Mouse (Mus musculus) natural killer cell, adult 2 months (primary cell): ENCODE results near the gene Slc6a8.
A peak's percentile ranks its signal among the peaks of the same experiment; 100 is the strongest.

Experiments used
- DNase-seq, 2 experiments: peaks; one replicate each; pipeline ENCODE4 v3.0.0; 2022; ENCODE audit warnings: low spot score in 2 of 2

The Slc6a8 gene

GRCm38 (mm10) chrX:73684978-73685377 lies 12.0 kb downstream of the Slc6a8 start:
- DNase-seq: no peak

DNA sequence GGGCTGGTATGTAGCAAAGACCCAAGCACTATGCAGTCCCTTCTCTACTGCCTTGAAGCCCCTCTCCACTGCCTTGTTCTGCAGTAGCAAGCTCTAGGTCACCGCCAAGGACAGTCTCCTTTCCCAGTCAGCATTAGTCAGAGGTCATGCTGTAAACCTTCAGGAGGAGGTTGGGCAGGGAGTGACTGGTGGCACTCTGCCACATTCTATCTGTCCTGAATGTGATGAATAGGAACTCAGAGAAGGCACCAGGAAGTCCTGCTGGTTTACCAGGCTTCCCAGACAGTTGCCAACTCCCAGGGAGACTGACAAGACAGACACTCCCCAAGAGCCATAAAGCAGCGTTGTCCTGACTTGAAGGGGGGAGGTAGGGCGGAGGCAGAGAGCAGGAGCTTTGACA lies 12.7 kb downstream of the Slc6a8 start:
- no peak for DNase-seq

- DNase-seq: peak; percentile 22 to 47
Measured at GRCm38 (mm10) chrX:73690917-73691629, 18.1 kb downstream of the Slc6a8 start.

DNA sequence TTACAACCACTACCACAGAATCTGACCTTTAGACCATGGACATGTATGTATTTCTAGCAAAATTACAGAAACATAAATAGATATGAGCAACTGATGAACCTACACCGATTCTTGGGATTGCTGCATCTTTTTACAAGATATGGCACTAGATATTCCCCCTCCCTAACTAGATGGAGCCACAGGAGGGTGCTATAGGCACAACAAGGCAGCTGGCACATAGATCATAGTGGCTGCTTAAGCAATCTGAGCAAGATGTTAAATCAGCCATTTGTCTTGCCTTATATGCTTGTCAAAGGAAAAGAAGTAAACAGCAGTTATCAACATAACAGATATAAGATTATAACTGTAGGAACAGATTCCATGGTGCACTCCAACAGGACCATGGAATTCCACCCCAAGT lies 27.5 kb downstream of the Slc6a8 start:
- no peak for DNase-seq

- DNase-seq: peak; percentile 25 to 29
Measured at GRCm38 (mm10) chrX:73715476-73716108, 42.6 kb downstream of the Slc6a8 start.

DNA sequence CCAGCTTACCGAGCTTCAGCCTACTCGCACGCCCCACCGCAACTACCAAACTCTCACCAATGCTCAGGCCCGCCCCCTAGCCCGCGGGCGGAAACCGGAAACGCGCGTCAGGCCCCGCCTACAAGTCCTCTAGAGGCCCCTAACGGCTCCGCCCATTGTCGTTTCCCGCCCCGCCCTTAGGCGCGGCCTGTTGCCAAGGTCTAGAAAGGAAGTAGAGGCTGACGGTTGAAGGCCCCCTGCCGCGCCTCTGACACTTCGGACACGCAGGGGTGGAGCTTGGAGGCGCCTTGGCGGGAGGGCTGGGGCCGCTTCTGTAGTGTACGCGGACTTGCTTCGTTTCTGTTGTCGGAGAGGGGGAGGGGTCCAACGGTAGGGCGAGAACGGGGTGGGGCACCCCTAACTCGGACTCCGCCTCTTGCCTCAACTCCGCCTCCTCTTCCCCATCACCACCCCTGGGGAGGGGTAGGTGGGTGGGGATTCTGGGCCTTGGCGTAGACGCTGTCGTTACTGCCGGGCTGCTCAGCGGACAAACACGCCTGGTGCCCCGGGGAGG lies 43.2 kb downstream of the Slc6a8 start, which contains the start of the genes Bcap31 and Abcd1:
Gene Bcap31 (minus strand): TSS at position 67 of the 553 bp plus-strand sequence.
Gene Abcd1 (plus strand): TSS at position 489 of the 553 bp plus-strand sequence.
- peak; percentile 95 to 97 for DNase-seq

- DNase-seq: peak in 1 of 2 experiments; percentile 2
Measured at GRCm38 (mm10) chrX:73716709-73717545, 44.0 kb downstream of the Slc6a8 start.

- peak; percentile 13 to 16 for DNase-seq
Measured at GRCm38 (mm10) chrX:73717667-73718066, 44.7 kb downstream of the Slc6a8 start.

DNA sequence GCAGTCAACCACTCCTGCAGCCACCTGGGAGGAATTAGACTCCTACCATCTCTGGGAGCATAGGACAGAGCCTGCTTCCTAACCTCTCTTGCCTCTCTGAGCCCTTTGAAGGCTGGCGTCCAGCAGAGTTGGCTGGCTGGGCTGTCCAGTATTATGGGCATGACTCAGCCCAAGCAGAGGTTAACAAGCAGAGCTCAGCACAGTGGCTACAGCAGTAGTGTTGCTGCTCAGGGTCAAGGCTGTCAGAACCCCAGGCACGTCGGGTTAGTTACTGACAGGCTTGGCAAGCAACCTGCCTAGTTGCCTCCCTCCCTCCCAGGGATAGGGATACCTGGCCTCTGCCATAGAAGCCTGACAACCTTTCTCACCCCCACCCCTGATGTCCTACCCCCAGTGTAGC lies 45.3 kb downstream of the Slc6a8 start:
- peak in 1 of 2 experiments; percentile 0 for DNase-seq

GRCm38 (mm10) chrX:73718686-73719362 lies 45.9 kb downstream of the Slc6a8 start:
- DNase-seq: peak; percentile 19 to 39

GRCm38 (mm10) chrX:73730908-73731307 lies 58.0 kb downstream of the Slc6a8 start:
- no peak for DNase-seq
